Mouse (Mus musculus): Measurements from ENCODE around the gene Tatdn3. TPM values are rescaled to one million over a fixed set of nuclear protein-coding genes. Genes with fewer than 3 reads are reported as not detected.

Gene Tatdn3
- polyA plus RNA-seq, 1 experiment from 2014 or later = 14.5 TPM

DNA sequence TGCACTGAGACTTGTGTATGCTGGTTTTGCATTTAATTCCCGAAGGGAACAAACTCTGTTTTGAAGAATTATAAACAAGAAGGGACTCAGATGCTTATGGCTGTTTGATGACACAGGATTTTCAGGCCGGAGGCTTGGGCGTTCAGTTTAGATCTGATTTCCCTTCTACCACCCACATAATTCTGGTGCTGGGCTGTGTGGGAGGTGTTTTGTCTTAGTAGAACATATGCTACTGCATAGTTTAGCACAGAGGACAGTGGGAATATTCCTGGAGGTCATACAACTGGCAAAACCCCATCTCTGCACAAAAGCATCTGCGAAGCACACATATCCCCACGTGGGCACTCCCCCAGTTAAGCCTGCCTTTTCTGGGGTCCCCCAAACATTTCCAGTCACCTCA lies 30.8 kb upstream of the Tatdn3 start:
- no peaks in the 10 kb centered on the region for H3K9me3 ChIP-seq
- H3K27me3 ChIP-seq = peaks cover 25% of the 10 kb centered on the region
- no peak overlapping the region for H3K4me3 ChIP-seq
- H3K27ac ChIP-seq = no peak overlapping the region
- H3K4me1 ChIP-seq (replicated peaks) = peaks cover 15% of the 10 kb centered on the region
- WGBS = 85% methylated on average over 5 of the region's 5 CpGs
- H3K9ac ChIP-seq = no peak overlapping the region
- no peak overlapping the region for H3K4me2 ChIP-seq
- no peak for ATAC-seq (ENCODE audit: low FRiP score)
- H3K36me3 ChIP-seq = no peaks in the 10 kb centered on the region

DNA sequence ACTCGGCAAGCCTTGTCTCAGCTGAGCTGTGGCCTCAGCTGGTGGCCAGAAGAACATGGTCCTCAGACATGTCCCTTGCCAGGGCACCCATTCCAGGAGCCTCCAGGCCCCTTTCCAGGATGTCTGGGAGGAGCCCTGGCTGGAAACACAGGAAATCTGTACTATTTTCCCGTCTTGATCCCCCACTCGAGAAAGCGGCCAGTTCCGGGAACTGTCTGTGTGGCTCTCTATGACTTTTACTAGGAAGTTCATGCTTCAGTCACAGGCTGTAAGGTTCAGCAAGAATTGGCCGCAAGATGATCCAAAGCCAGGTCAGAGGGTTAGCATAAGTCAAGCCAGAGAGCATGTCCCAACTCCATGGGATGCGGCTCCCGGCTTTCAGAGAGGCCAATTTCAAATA lies 29.3 kb upstream of the Tatdn3 start:
- H3K36me3 ChIP-seq = no peaks in the 10 kb centered on the region
- no peak overlapping the region for H3K4me3 ChIP-seq
- H3K27me3 ChIP-seq = peaks cover 13% of the 10 kb centered on the region
- H3K9me3 ChIP-seq = no peaks in the 10 kb centered on the region
- H3K4me2 ChIP-seq = no peak overlapping the region
- no peak overlapping the region for H3K9ac ChIP-seq
- 0 out of 2 replicates have a peak, but pooled peaks cover 1% of the 10 kb centered on the region for H3K4me1 ChIP-seq (replicated peaks)
- 87% methylated on average over 8 of the region's 8 CpGs for WGBS
- H3K27ac ChIP-seq = no peak overlapping the region
- no peak for ATAC-seq (ENCODE audit: low FRiP score)

- H3K4me2 ChIP-seq = no peak overlapping the region
- H3K27me3 ChIP-seq = 0 out of 2 replicates have a peak, but pooled peaks cover 3% of the 10 kb centered on the region
- no peak for ATAC-seq (ENCODE audit: low FRiP score)
- H3K4me3 ChIP-seq = no peak overlapping the region
- no peaks in the 10 kb centered on the region for H3K4me1 ChIP-seq (replicated peaks)
- WGBS = 80% methylated on average over 6 of the region's 6 CpGs
- H3K36me3 ChIP-seq = no peaks in the 10 kb centered on the region
- H3K27ac ChIP-seq = no peak overlapping the region
- H3K9me3 ChIP-seq = no peaks in the 10 kb centered on the region
- no peak overlapping the region for H3K9ac ChIP-seq
These were observed 26.6 kb upstream of the Tatdn3 start for GRCm38 (mm10) chr1:191089355-191089754.

GRCm38 (mm10) chr1:191087955-191088354 lies 25.2 kb upstream of the Tatdn3 start:
- Histone ChIP-seq H3K4me3 (no peak overlapping the region), H3K4me2 (no peak overlapping the region), H3K36me3 (no peaks in the 10 kb centered on the region), H3K4me1 (replicated peaks) (no peaks in the 10 kb centered on the region), H3K27me3 (no peaks in the 10 kb centered on the region), H3K9ac (no peak overlapping the region), H3K27ac (no peak overlapping the region), H3K9me3 (no peaks in the 10 kb centered on the region)
- no peak for ATAC-seq (ENCODE audit: low FRiP score)
- 88% methylated on average over 5 of the region's 5 CpGs for WGBS

GRCm38 (mm10) chr1:191086960-191087359 lies 24.2 kb upstream of the Tatdn3 start:
- ATAC-seq (ENCODE audit: low FRiP score) = no peak

GRCm38 (mm10) chr1:191086304-191086878 lies 23.7 kb upstream of the Tatdn3 start:
- H3K4me3 ChIP-seq = no peak overlapping the region

More at GRCm38 (mm10) chr1:191086960-191087359, 24.2 kb upstream of the Tatdn3 start:
- Histone ChIP-seq H3K9me3 (no peaks in the 10 kb centered on the region), H3K4me3 (no peak overlapping the region), H3K36me3 (peaks cover 8% of the 10 kb centered on the region), H3K4me1 (replicated peaks) (no peaks in the 10 kb centered on the region), H3K4me2 (no peak overlapping the region), H3K9ac (no peak overlapping the region), H3K27ac (no peak overlapping the region), H3K27me3 (no peaks in the 10 kb centered on the region)
- WGBS = 75% methylated on average over 8 of the region's 8 CpGs

DNA sequence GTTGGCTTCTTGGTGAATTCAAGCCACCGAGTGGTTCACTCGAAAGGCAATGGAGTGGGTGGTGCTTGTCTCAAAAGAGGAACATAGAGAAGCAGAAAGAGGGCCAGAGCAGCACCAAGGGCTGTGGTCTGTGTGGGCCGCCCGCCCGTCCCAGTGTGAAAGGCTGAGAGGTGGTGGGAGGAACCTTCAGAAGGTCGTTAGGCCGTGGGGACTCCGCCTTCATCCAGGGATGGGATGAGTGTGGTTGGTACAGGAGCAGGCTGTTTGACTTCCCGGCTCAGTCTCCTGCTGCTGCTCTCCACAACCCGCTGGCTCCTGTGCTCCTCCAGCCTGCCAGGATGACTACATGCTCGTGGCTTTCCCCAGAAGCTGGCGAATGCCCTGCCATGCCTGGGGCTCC lies 22.9 kb upstream of the Tatdn3 start:
- no peaks in the 10 kb centered on the region for H3K4me1 ChIP-seq (replicated peaks)
- no peak overlapping the region for H3K4me3 ChIP-seq
- WGBS = 78% methylated on average over 12 of the region's 12 CpGs
- H3K36me3 ChIP-seq = peaks cover 12% of the 10 kb centered on the region
- ATAC-seq (ENCODE audit: low FRiP score) = no peak
- H3K4me2 ChIP-seq = no peak overlapping the region
- no peaks in the 10 kb centered on the region for H3K27me3 ChIP-seq
- no peak overlapping the region for H3K9ac ChIP-seq
- H3K9me3 ChIP-seq = no peaks in the 10 kb centered on the region
- H3K27ac ChIP-seq = no peak overlapping the region

More at GRCm38 (mm10) chr1:191086304-191086878, 23.7 kb upstream of the Tatdn3 start:
- no peak overlapping the region for H3K9ac ChIP-seq
- 90% methylated on average over 7 of the region's 7 CpGs for WGBS
- no peak overlapping the region for H3K4me2 ChIP-seq
- no peaks in the 10 kb centered on the region for H3K4me1 ChIP-seq (replicated peaks)
- peaks cover 12% of the 10 kb centered on the region for H3K36me3 ChIP-seq
- H3K27me3 ChIP-seq = no peaks in the 10 kb centered on the region
- no peaks in the 10 kb centered on the region for H3K9me3 ChIP-seq
- H3K27ac ChIP-seq = no peak overlapping the region
- ATAC-seq (ENCODE audit: low FRiP score) = no peak

DNA sequence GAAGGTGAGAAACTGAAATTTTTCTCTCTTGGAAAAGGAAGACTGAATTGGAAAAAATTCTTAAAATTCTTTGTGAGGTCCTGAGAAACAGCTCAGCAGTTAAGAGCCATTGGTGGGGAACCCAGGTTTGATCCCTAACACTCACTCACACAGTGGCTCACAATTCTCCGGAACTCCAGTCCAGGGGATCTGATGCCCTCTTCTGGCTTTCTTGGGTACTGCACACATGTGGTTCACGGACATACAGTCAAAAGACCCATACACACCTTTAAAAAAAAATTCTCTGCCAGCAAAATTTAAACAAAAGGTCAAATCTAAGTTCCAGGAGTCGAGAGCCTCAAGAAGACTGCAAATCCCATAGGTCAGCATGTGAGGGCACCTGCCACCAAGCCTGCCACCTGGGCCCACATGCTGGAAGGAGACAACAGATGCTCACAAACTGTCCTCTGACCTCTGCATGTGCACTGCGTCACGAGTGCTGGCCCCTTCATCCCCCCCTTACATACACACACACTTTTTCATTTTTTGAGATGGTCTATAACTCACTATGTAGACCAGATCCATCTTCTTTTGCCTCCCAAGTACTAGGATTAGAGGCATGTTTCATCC lies 22.3 kb upstream of the Tatdn3 start:
- no peak for ATAC-seq (ENCODE audit: low FRiP score)

DNA sequence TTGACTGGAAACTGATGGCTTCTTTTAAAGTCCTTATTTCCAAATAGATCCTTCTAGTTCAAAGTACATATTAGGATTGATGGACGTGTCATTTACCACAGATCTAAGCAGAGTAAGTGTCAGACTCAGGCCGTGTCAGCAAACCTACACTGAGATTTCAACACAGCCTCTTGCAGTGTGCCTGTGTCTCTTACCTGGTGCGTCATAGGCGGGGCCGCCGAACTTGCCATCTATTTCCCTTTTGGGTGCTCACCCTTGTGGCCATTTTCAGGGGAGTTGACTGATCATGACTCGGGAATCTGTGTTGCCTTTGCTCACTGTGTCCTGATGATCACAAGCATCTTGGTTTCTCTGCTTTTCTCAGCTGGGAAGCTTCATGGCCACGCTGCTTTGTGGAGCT lies 20.5 kb upstream of the Tatdn3 start:
- Histone ChIP-seq H3K27ac (no peak overlapping the region), H3K27me3 (no peaks in the 10 kb centered on the region), H3K4me3 (no peak overlapping the region), H3K4me1 (replicated peaks) (no peaks in the 10 kb centered on the region), H3K4me2 (no peak overlapping the region), H3K9me3 (no peaks in the 10 kb centered on the region), H3K36me3 (peaks cover 16% of the 10 kb centered on the region), H3K9ac (no peak overlapping the region)
- no peak for ATAC-seq (ENCODE audit: low FRiP score)
- 94% methylated on average over 8 of the region's 8 CpGs for WGBS

More for the DNA sequence above, 22.3 kb upstream of the Tatdn3 start:
- Histone ChIP-seq H3K9ac (no peak overlapping the region), H3K36me3 (peaks cover 12% of the 10 kb centered on the region), H3K27ac (no peak overlapping the region), H3K9me3 (no peaks in the 10 kb centered on the region), H3K4me2 (no peak overlapping the region), H3K4me3 (no peak overlapping the region), H3K4me1 (replicated peaks) (no peaks in the 10 kb centered on the region), H3K27me3 (no peaks in the 10 kb centered on the region)
- 70% methylated on average over 5 of the region's 5 CpGs for WGBS

GRCm38 (mm10) chr1:191075199-191075883 lies 12.6 kb upstream of the Tatdn3 start:
- ATAC-seq (ENCODE audit: low FRiP score) = no peak
- no peak overlapping the region for H3K4me2 ChIP-seq
- no peak overlapping the region for H3K27ac ChIP-seq
- peaks cover 30% of the 10 kb centered on the region for H3K36me3 ChIP-seq
- no peaks in the 10 kb centered on the region for H3K9me3 ChIP-seq
- WGBS = 68% methylated on average over 10 of the region's 10 CpGs
- H3K27me3 ChIP-seq = no peaks in the 10 kb centered on the region
- no peaks in the 10 kb centered on the region for H3K4me1 ChIP-seq (replicated peaks)
- no peak overlapping the region for H3K4me3 ChIP-seq
- no peak overlapping the region for H3K9ac ChIP-seq

DNA sequence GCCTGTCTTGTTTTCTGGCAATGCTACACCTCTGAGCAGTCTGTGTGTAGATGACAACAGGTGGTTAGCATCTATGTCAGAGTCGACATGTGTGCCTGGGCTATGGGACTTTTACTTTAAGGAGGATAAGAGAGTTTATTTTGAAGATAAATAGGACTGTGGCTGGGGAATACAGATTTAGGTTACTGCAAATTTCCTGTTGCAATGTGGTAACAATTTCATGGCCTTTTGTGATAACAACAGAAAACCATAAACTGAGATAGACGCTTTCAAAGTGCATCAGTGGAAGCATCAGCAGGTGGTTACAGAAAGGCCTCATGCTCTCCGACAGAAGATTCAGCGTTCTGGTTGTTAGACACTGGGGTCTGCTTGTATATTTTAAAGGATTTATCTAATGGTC lies 10.8 kb upstream of the Tatdn3 start:
- Histone ChIP-seq H3K9me3 (no peaks in the 10 kb centered on the region), H3K27ac (no peak overlapping the region), H3K27me3 (no peaks in the 10 kb centered on the region), H3K4me2 (no peak overlapping the region), H3K4me3 (no peak overlapping the region), H3K4me1 (replicated peaks) (no peaks in the 10 kb centered on the region), H3K9ac (no peak overlapping the region), H3K36me3 (peaks cover 31% of the 10 kb centered on the region)
- ATAC-seq (ENCODE audit: low FRiP score) = no peak
- 90% methylated on average over 4 of the region's 4 CpGs for WGBS

DNA sequence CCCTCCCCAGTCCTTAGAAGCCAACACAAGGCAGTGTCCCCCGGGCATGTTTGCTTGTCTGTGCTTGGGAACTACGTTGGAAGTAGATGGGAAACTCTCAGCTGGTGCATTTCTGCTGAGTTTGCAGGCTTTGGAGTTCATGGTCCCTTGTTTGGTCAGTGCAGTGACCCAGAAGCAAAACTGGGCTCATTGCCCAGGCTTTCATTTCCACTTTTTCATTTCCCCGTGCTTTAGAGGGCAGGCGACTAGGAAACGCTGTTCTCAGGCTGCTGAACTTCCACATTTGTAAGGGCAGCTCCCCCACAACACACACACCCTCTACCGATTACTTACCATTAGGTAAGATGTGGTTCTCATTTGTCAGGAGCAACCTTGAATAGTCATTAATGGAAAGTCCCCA lies 10.3 kb upstream of the Tatdn3 start:
- H3K9ac ChIP-seq = no peak overlapping the region
- H3K36me3 ChIP-seq = peaks cover 26% of the 10 kb centered on the region
- H3K27me3 ChIP-seq = no peaks in the 10 kb centered on the region
- no peaks in the 10 kb centered on the region for H3K9me3 ChIP-seq
- WGBS = 83% methylated on average over 6 of the region's 6 CpGs
- no peak overlapping the region for H3K27ac ChIP-seq
- no peak overlapping the region for H3K4me2 ChIP-seq
- no peak overlapping the region for H3K4me3 ChIP-seq
- no peaks in the 10 kb centered on the region for H3K4me1 ChIP-seq (replicated peaks)
- ATAC-seq (ENCODE audit: low FRiP score) = no peak
